Mouse (Mus musculus) midbrain, embryonic 12.5 days (tissue): ENCODE data around the gene Tspan10. TPM values are rescaled to one million over a fixed set of nuclear protein-coding genes. Genes with fewer than 3 reads are reported as not detected.

Experiments
- ATAC-seq: fragments of 200-750 bp; cut with Nextera tagmentation; 2 replicates; pipeline ENCODE4 v1.8.0; 2017; ENCODE audit warnings: low read depth, moderate TSS enrichment, moderate library complexity; ENCODE audit not compliant: low FRiP score
- H3K27ac ChIP-seq: fragments of 300-500 bp; sonication (generic); replicated peaks from 2 replicates; pipeline ENCODE4 v1.5.1; 2016; ENCODE audit warnings: mild to moderate bottlenecking
- H3K27me3 ChIP-seq: fragments of 300-500 bp; sonication (generic); 2 replicates; pipeline ENCODE4 v1.6.1; 2016; ENCODE audit warnings: mild to moderate bottlenecking
- H3K36me3 ChIP-seq: fragments of 300-500 bp; sonication (generic); 2 replicates; pipeline ENCODE4 v1.6.1; 2016
- H3K4me1 ChIP-seq: fragments of 300-500 bp; sonication (generic); 2 replicates; pipeline ENCODE4 v1.6.1; 2016
- H3K4me2 ChIP-seq: fragments of 300-500 bp; sonication (generic); replicated peaks from 2 replicates; pipeline ENCODE4 v1.6.1; 2016; ENCODE audit warnings: mild to moderate bottlenecking, moderate library complexity
- H3K4me3 ChIP-seq: fragments of 300-500 bp; sonication (generic); 2 replicates; pipeline ENCODE4 v1.5.1; 2016; ENCODE audit warnings: mild to moderate bottlenecking
- H3K9ac ChIP-seq: fragments of 300-500 bp; sonication (generic); replicated peaks from 2 replicates; pipeline ENCODE4 v1.6.1; 2016; ENCODE audit warnings: mild to moderate bottlenecking, moderate library complexity
- H3K9me3 ChIP-seq: fragments of 300-500 bp; sonication (generic); 2 replicates; pipeline ENCODE4 v1.6.1; 2016; ENCODE audit warnings: mild to moderate bottlenecking
- WGBS: fragments of 180-500 bp; shearing (Covaris S2); methylation state at CpG from one replicate; pipeline ENCODE4 v1.1.7; 2016; 5-methylcytosine and 5-hydroxymethylcytosine counted together
- polyA plus RNA-seq: library from polyadenylated mRNA; unstranded; fragments of >200 nt; fragmentation: Nextera tagmentation; extraction: Ambion mirVana; gene quantifications from 2 replicates; pipeline ENCODE4 v1.2.1, GENCODE M21; 2016

Gene Tspan10
- polyA plus RNA-seq, 1 experiment from 2014 or later = not detected

DNA sequence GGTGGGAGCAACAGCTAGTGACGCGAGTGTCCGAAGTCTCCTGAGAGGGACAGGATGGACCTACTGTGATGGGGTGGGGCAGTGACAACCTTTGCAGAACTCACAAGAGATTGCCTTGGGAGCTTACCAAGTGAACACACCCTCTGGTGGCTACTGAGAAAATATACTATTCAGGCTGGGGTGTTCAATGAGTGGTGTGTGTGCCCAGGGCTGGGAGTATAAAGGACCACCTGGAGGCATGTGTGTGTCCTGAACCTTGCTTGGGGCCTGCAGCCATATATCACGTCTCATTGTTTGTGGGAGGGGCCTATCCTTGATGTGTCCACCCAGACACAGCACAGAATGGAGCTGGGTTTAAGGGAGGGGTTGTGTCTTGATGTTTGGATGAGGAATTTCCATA, 46.1 kb downstream of the Tspan10 start:
- Histone ChIP-seq H3K36me3 (peaks cover 33% of the 10 kb centered on the region), H3K27ac (no peak overlapping the region), H3K9me3 (no peaks in the 10 kb centered on the region), H3K27me3 (no peaks in the 10 kb centered on the region), H3K4me1 (peaks cover 45% of the 10 kb centered on the region), H3K4me3 (no peak overlapping the region), H3K4me2 (no peak overlapping the region), H3K9ac (no peak overlapping the region)
- ATAC-seq = no peak
- WGBS = 85% methylated on average over 4 of the region's 4 CpGs

- H3K4me2 ChIP-seq = no peak overlapping the region
- H3K9ac ChIP-seq = 0 out of 2 replicates have a peak overlapping the region, but pooled peaks have one; percentile 7
- H3K9me3 ChIP-seq = no peaks in the 10 kb centered on the region
- ATAC-seq = peak; percentile 25; the same call in 1 of the 2 replicates
- WGBS = 62% methylated on average over 4 of the region's 4 CpGs
- H3K36me3 ChIP-seq = peaks cover 31% of the 10 kb centered on the region
- H3K27ac ChIP-seq = no peak overlapping the region
- no peaks in the 10 kb centered on the region for H3K27me3 ChIP-seq
- no peak overlapping the region for H3K4me3 ChIP-seq
- peaks cover 44% of the 10 kb centered on the region for H3K4me1 ChIP-seq
These were observed 46.8 kb downstream of the Tspan10 start for GRCm38 (mm10) chr11:120489054-120489761.

- Histone ChIP-seq H3K27me3 (no peaks in the 10 kb centered on the region), H3K36me3 (peaks cover 44% of the 10 kb centered on the region), H3K4me3 (peak overlapping the region; percentile 93), H3K4me1 (peaks cover 39% of the 10 kb centered on the region), H3K4me2 (peak overlapping the region; percentile 95), H3K9me3 (no peaks in the 10 kb centered on the region), H3K9ac (peak overlapping the region; percentile 40; the same call in 1 of the 2 replicates), H3K27ac (peak overlapping the region; percentile 73)
- ATAC-seq = no peak
- 40% methylated on average over 4 of the region's 4 CpGs for WGBS
These were observed 48.0 kb downstream of the Tspan10 start for GRCm38 (mm10) chr11:120490291-120491046.

- peak within 1 kb of the TSS; percentile 95 for H3K4me2 ChIP-seq
- H3K9me3 ChIP-seq = no peaks in the 10 kb centered on the region
- peaks cover 52% of the 10 kb centered on the region for H3K36me3 ChIP-seq
- H3K4me3 ChIP-seq = peak within 1 kb of the TSS; percentile 93
- H3K4me1 ChIP-seq = peaks cover 33% of the 10 kb centered on the region
- under 1% methylated on average over 32 of the region's 35 CpGs for WGBS
- no peaks in the 10 kb centered on the region for H3K27me3 ChIP-seq
- peak; percentile 91 for ATAC-seq
- peak within 1 kb of the TSS; percentile 81 for H3K9ac ChIP-seq
- peak within 1 kb of the TSS; percentile 73 for H3K27ac ChIP-seq
These were observed 49.0 kb downstream of the Tspan10 start, which contains the start of gene Slc25a10 for GRCm38 (mm10) chr11:120491317-120492023. Slc25a10 (plus strand) TSS chr11:120491840.

- no peaks in the 10 kb centered on the region for H3K9me3 ChIP-seq
- ATAC-seq = no peak
- H3K4me1 ChIP-seq = peaks cover 30% of the 10 kb centered on the region
- peak overlapping the region; percentile 93 for H3K4me3 ChIP-seq
- peak overlapping the region; percentile 81 for H3K9ac ChIP-seq
- H3K4me2 ChIP-seq = peak overlapping the region; percentile 95
- H3K36me3 ChIP-seq = peaks cover 52% of the 10 kb centered on the region
- WGBS = under 1% methylated on average over 48 of the region's 48 CpGs
- H3K27ac ChIP-seq = peak overlapping the region; percentile 73
- no peaks in the 10 kb centered on the region for H3K27me3 ChIP-seq
These were observed 49.8 kb downstream of the Tspan10 start for GRCm38 (mm10) chr11:120492024-120492877.

DNA sequence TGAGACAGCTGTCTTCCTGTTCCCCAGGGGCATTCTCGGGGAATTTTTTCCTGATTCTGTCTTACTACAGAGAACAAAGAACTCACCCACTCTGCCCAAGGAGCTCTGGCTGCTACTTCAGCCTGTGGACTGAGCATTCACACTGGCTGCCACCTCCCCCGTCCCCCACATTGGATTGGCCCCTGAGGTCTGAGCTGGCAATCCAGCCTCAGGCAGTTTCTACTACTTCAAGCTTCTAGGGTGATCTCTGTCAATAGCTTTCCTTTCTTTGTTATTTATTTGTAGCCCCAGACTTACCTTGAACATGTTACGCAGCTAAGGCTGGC, 50.4 kb downstream of the Tspan10 start:
- Histone ChIP-seq H3K27me3 (no peaks in the 10 kb centered on the region), H3K27ac (no peak overlapping the region; the same call in 1 of the 2 replicates), H3K4me3 (peak overlapping the region; percentile 93), H3K4me1 (peaks cover 30% of the 10 kb centered on the region), H3K4me2 (peak overlapping the region; percentile 95), H3K36me3 (peaks cover 52% of the 10 kb centered on the region), H3K9me3 (no peaks in the 10 kb centered on the region), H3K9ac (peak overlapping the region; percentile 81)
- no peak for ATAC-seq
- WGBS = 28% methylated on average over 3 of the region's 3 CpGs

DNA sequence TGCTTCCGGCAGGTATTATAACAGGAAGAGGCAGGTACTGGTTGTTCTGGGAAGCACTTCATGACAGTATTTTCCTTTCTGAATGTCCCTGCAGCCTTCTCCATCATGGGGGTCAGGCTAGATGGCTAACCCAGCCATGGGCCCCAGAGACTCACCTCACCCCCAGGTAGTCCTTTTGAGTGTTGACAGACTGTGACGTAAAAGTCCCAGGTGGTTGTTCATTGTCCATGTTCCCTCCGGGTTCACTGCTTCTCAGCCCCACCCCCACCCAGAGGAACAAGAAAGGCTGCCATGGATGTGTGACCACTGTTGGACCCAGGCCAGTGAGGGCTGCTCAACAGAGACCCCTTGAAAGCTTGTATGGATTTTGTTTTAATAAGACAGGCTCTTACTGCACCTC, 50.9 kb downstream of the Tspan10 start:
- no peak for ATAC-seq
- Histone ChIP-seq H3K9ac (peak overlapping the region; percentile 81; the same call in 1 of the 2 replicates), H3K4me1 (peaks cover 30% of the 10 kb centered on the region), H3K9me3 (no peaks in the 10 kb centered on the region), H3K27ac (no peak overlapping the region; the same call in 1 of the 2 replicates), H3K4me3 (peak overlapping the region; percentile 93; the same call in 1 of the 2 replicates), H3K4me2 (peak overlapping the region; percentile 95), H3K36me3 (peaks cover 52% of the 10 kb centered on the region), H3K27me3 (no peaks in the 10 kb centered on the region)
- WGBS = 71% methylated on average over 3 of the region's 3 CpGs

DNA sequence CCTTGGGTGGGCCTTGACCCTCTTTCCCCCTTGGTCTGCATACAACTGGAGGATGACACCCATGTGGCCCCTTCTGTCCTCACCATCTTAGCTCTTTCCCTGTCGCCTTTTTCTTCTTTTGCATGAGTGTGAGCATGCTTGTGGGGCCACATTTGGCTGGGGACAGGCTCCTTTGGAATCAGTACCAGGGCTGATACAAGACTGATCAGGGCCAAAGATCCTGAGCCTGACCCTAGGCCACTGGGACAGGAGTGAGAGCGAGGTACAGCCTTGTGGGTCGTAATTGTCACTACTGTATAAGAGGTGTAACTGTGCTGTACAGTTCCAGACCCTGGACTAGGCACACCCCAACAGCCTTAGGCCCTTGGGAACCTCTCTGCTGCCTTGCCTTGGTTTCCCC, 51.5 kb downstream of the Tspan10 start:
- no peak overlapping the region for H3K4me2 ChIP-seq
- peaks cover 52% of the 10 kb centered on the region for H3K36me3 ChIP-seq
- ATAC-seq = no peak
- no peak overlapping the region for H3K9ac ChIP-seq
- H3K27ac ChIP-seq = no peak overlapping the region
- H3K4me3 ChIP-seq = no peak overlapping the region
- no peaks in the 10 kb centered on the region for H3K27me3 ChIP-seq
- WGBS = 87% methylated on average over 3 of the region's 3 CpGs
- H3K4me1 ChIP-seq = peaks cover 30% of the 10 kb centered on the region
- H3K9me3 ChIP-seq = no peaks in the 10 kb centered on the region

Other genes starting within 250 kb of the Tspan10 start
- 25.1 and 26.1 TPM in 2 replicates for gene Bahcc1, start 209.7 kb upstream of the Tspan10 start, polyA plus RNA-seq
- 3,175 and 3,231 TPM in 2 replicates for gene Actg1, start 94.1 kb upstream of the Tspan10 start, polyA plus RNA-seq
- 1.4 and 1.5 TPM in 2 replicates for gene Fscn2, start 81.1 kb upstream of the Tspan10 start, polyA plus RNA-seq
- gene Faap100, start 63.9 kb upstream of the Tspan10 start, polyA plus RNA-seq = 51.3 and 55.4 TPM in 2 replicates
- gene Nploc4, start 4.9 kb upstream of the Tspan10 start, polyA plus RNA-seq = 51.8 and 54.6 TPM in 2 replicates
- gene Pde6g, start 10.9 kb downstream of the Tspan10 start, polyA plus RNA-seq = 0.20 TPM in 1 of 2 replicates, not detected in the other
- 11.7 and 11.9 TPM in 2 replicates for gene Oxld1, start 15.4 kb downstream of the Tspan10 start, polyA plus RNA-seq
- gene Ccdc137, start 15.5 kb downstream of the Tspan10 start, polyA plus RNA-seq = 30.1 and 35.1 TPM in 2 replicates
- gene Arl16, start 25.0 kb downstream of the Tspan10 start, polyA plus RNA-seq = 56.4 and 58.8 TPM in 2 replicates
- 112 and 118 TPM in 2 replicates for gene Mrpl12, start 42.0 kb downstream of the Tspan10 start, polyA plus RNA-seq
- gene Slc25a10, start 49.2 kb downstream of the Tspan10 start, polyA plus RNA-seq = 37.7 and 38.8 TPM in 2 replicates
- gene Gcgr, start 88.1 kb downstream of the Tspan10 start, polyA plus RNA-seq = 0.18 and 0.29 TPM in 2 replicates
- 212 and 232 TPM in 2 replicates for gene Mcrip1, start 107.1 kb downstream of the Tspan10 start, polyA plus RNA-seq
- not detected in 2 replicates for gene Ppp1r27, start 108.5 kb downstream of the Tspan10 start, polyA plus RNA-seq
- gene P4hb, start 130.6 kb downstream of the Tspan10 start, polyA plus RNA-seq = 384 and 418 TPM in 2 replicates
- 504 and 557 TPM in 2 replicates for gene Arhgdia, start 139.0 kb downstream of the Tspan10 start, polyA plus RNA-seq
- gene Alyref, start 155.7 kb downstream of the Tspan10 start, polyA plus RNA-seq = 652 and 655 TPM in 2 replicates
- 165 and 182 TPM in 2 replicates for gene Anapc11, start 155.8 kb downstream of the Tspan10 start, polyA plus RNA-seq
- 0.98 TPM in 1 of 2 replicates, not detected in the other for gene Npb, start 165.8 kb downstream of the Tspan10 start, polyA plus RNA-seq
- gene Pcyt2, start 175.3 kb downstream of the Tspan10 start, polyA plus RNA-seq = 148 and 157 TPM in 2 replicates
- gene Sirt7, start 182.6 kb downstream of the Tspan10 start, polyA plus RNA-seq = 40.4 and 48.2 TPM in 2 replicates
- 33.3 and 36.8 TPM in 2 replicates for gene Mafg, start 191.0 kb downstream of the Tspan10 start, polyA plus RNA-seq
- 31.6 and 34.1 TPM in 2 replicates for gene Pycr1, start 201.1 kb downstream of the Tspan10 start, polyA plus RNA-seq
- gene Myadml2, start 205.5 kb downstream of the Tspan10 start, polyA plus RNA-seq = 0.99 TPM in 1 of 2 replicates, not detected in the other
- gene Notum, start 218.5 kb downstream of the Tspan10 start, polyA plus RNA-seq = 0.58 and 0.87 TPM in 2 replicates
- gene Aspscr1, start 230.3 kb downstream of the Tspan10 start, polyA plus RNA-seq = 149 and 154 TPM in 2 replicates